ENCODE assay signal across 16 mouse cellular contexts in genomic region chr1:192288456-192288855, GRCm38 (mm10).
"Had no signal": no experiment of that assay in that cellular context is flagged by ENCODE, and none has a peak within 500 bp of the region (broad histone marks: within the 10 kb centered on the region; RNA-seq: fewer than 3 reads in every experiment).

No protein-coding gene starts in this region.

- H3K9ac ChIP-seq: lung, embryonic 15.5 days; midbrain, embryonic 13.5 days; midbrain, embryonic 15.5 days; stomach, embryonic 15.5 days had no signal

- H3K27ac ChIP-seq: lung, embryonic 15.5 days; macrophage; midbrain, embryonic 13.5 days; midbrain, embryonic 15.5 days; stomach, embryonic 15.5 days; stomach, postnatal 0 days had no signal

- H3K27me3 ChIP-seq: lung, embryonic 15.5 days; midbrain, embryonic 13.5 days; midbrain, embryonic 15.5 days; stomach, embryonic 15.5 days had no signal

- H3K36me3 ChIP-seq: lung, embryonic 15.5 days; midbrain, embryonic 13.5 days; midbrain, embryonic 15.5 days; stomach, embryonic 15.5 days had no signal

- H3K9me3 ChIP-seq: lung, embryonic 15.5 days; megakaryocyte, embryonic 14.5 days; midbrain, embryonic 13.5 days; midbrain, embryonic 15.5 days; stomach, embryonic 15.5 days had no signal

- DNase-seq: lung, adult 2 months; lung, postnatal 14 days; lung, postnatal 36 days; right cerebral cortex, postnatal 14 days; thymus, adult 2 months; thymus, postnatal 25 days; thymus, postnatal 4 days had no signal

- H3K4me3 ChIP-seq: lung, embryonic 15.5 days; megakaryocyte, embryonic 14.5 days; midbrain, embryonic 13.5 days; midbrain, embryonic 15.5 days; stomach, embryonic 15.5 days had no signal

- H3K4me2 ChIP-seq: lung, embryonic 15.5 days; midbrain, embryonic 11.5 days; midbrain, embryonic 13.5 days; midbrain, embryonic 15.5 days; stomach, embryonic 15.5 days had no signal

- ATAC-seq: lung, postnatal 0 days; midbrain, embryonic 13.5 days; midbrain, embryonic 15.5 days had no signal

- H3K4me1 ChIP-seq: lung, embryonic 15.5 days; megakaryocyte, embryonic 14.5 days; midbrain, embryonic 13.5 days; midbrain, embryonic 15.5 days; stomach, embryonic 15.5 days had no signal
